Mouse (Mus musculus): ENCODE results near the gene Dohh.

Dohh gene

GRCm38 (mm10) chr10:81356991-81357844 lies 27.0 kb upstream of the Dohh start, which contains the start of gene Mfsd12:
Gene Mfsd12, plus strand, starts transcription at chr10:81357491.
- DNase-seq (ENCODE audit: low spot score in 2 of 2) = peak; percentile 89 to 90

GRCm38 (mm10) chr10:81358209-81358608 lies 26.0 kb upstream of the Dohh start:
- no peak for DNase-seq (ENCODE audit: low spot score in 2 of 2)

GRCm38 (mm10) chr10:81358841-81359240 lies 25.4 kb upstream of the Dohh start:
- no peak for DNase-seq (ENCODE audit: low spot score in 2 of 2)

- DNase-seq (ENCODE audit: low spot score in 2 of 2) = no peak
Measured at GRCm38 (mm10) chr10:81360721-81361120, 23.5 kb upstream of the Dohh start.

GRCm38 (mm10) chr10:81362336-81362949 lies 21.8 kb upstream of the Dohh start:
- DNase-seq (ENCODE audit: low spot score in 2 of 2) = no peak

- DNase-seq (ENCODE audit: low spot score in 2 of 2) = no peak
Measured at GRCm38 (mm10) chr10:81363436-81364346, 20.5 kb upstream of the Dohh start.

- DNase-seq (ENCODE audit: low spot score in 2 of 2) = no peak
Measured at GRCm38 (mm10) chr10:81364666-81365065, 19.6 kb upstream of the Dohh start.

GRCm38 (mm10) chr10:81365073-81365472 lies 19.2 kb upstream of the Dohh start:
- no peak for DNase-seq (ENCODE audit: low spot score in 2 of 2)

- DNase-seq (ENCODE audit: low spot score in 2 of 2) = no peak
Measured at GRCm38 (mm10) chr10:81365672-81366476, 18.4 kb upstream of the Dohh start, which contains the start of gene 4930404N11Rik. Gene 4930404N11Rik, minus strand, starts transcription at chr10:81365816.

- DNase-seq (ENCODE audit: low spot score in 2 of 2) = no peak
Measured at GRCm38 (mm10) chr10:81366477-81367206, 17.6 kb upstream of the Dohh start.

GRCm38 (mm10) chr10:81367207-81367495 lies 17.1 kb upstream of the Dohh start:
- no peak for DNase-seq (ENCODE audit: low spot score in 2 of 2)

- DNase-seq (ENCODE audit: low spot score in 2 of 2) = no peak
Measured at GRCm38 (mm10) chr10:81375322-81375721, 8.9 kb upstream of the Dohh start.

- DNase-seq (ENCODE audit: low spot score in 2 of 2) = no peak
Measured at GRCm38 (mm10) chr10:81376561-81377361, 7.5 kb upstream of the Dohh start.

GRCm38 (mm10) chr10:81377362-81377664 lies 6.9 kb upstream of the Dohh start:
- no peak for DNase-seq (ENCODE audit: low spot score in 2 of 2)

GRCm38 (mm10) chr10:81377793-81378552 lies 6.3 kb upstream of the Dohh start, which contains the start of gene Fzr1:
Gene Fzr1, minus strand, starts transcription at chr10:81378516.
- no peak for DNase-seq (ENCODE audit: low spot score in 2 of 2)

GRCm38 (mm10) chr10:81378553-81379182 lies 5.6 kb upstream of the Dohh start:
- peak; percentile 100 for DNase-seq (ENCODE audit: low spot score in 2 of 2)

- no peak for DNase-seq (ENCODE audit: low spot score in 2 of 2)
Measured at GRCm38 (mm10) chr10:81379183-81379553, 5.1 kb upstream of the Dohh start.

- no peak for DNase-seq (ENCODE audit: low spot score in 2 of 2)
Measured at GRCm38 (mm10) chr10:81379809-81380378, 4.3 kb upstream of the Dohh start.

Measured in right cerebral cortex, adult 2 months (tissue).